Mouse (Mus musculus) right cerebral cortex, postnatal 10 days (tissue): ENCODE measurements around the gene Dusp13.

Experiments
- DNase-seq, 2 experiments: peaks; one replicate each; pipeline ENCODE4 v3.0.0; 2021; ENCODE audit warnings: low spot score in 2 of 2

Dusp13 gene

DNA sequence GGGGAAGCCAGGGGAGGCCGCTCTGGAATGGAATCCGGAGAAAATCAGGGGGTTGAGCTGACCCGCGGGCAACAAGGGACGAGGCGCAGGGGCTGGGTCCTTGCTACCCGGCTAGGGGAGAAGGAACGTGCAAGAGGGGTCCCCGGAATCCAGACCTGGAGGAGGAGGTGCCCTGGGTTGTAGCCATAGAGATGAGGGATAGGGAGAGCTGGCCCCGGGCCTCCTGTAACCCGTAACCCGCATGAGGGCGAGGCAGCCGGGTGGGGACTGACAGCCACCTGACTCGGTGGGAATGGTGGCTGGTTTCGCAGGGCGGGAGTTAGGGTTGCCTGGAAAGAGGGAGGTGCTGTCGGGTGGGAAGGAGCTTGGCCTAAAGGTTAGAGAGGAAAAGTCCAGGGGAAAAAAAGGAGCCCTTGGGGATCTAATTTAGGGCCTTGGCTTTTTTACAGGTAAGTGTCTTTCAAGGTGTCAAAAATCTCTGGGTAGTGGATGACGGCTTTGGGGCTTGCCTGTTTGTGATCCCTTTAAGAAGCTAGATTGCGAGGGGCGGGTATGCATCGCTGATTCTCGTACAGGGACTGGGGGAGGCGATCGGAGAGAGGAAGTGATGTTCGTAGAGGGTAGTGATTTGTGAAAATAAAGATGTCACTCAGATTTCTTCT, at the start of gene Dusp13:
Gene Dusp13 (minus strand): TSS at position 301 of the 662 bp plus-strand sequence.
- DNase-seq, result peak; percentile 80 to 85

DNA sequence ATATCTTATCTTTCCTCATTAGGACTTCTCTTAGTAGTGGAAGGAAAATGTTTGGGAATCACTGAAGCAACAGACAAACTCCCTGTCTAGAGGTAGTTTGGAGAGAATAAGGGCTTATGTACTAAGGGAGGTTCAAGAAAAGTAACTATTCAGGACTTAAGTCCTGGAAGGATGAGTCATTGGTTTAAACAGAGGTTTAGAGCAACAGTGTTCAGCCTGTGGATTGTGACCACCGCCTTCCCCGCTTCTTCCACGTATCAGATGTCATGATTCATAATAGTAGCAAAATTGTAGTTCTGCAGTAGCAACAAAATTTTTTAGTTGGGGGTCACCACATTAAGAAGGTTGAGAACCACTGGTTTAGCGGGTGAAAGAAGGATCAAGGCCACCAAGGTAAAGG, 49.7 kb upstream of the Dusp13 start:
- no peak for DNase-seq

GRCm38 (mm10) chr14:21792250-21792649, 41.3 kb upstream of the Dusp13 start:
- peak in 1 of 2 experiments; percentile 45 for DNase-seq

GRCm38 (mm10) chr14:21791722-21792121, 40.7 kb upstream of the Dusp13 start:
- DNase-seq, result no peak

DNA sequence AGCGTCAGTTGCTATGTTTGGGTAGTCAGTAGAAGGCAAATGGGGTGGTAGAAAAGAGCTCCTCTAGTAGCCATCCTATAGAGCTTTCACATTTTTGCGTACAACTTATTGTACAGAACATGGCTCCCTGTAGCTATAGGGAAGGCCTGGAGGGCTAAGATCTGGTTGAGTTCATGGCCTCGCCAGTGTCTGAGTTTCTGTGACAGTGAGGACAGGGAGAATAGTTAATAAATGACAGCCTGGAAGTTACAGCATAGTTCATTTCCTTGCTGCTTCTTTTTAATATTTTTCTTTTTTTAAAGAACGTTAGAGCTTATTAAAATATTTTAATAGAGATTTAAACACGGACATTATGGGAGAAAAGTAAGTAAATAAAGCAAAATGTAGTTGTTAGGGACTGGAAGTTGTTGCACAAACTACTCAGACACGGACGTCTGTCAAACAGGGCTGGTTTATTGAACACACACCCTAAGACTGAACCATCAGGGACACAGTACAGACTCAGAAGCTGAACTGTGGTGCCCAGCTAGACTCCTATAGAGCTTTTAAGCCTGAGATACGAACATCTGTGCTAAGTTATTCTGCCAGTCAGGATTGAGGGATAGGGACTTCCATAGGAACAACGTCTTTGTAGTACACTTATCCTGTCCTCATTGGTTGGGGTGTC, 39.7 kb upstream of the Dusp13 start:
- no peak for DNase-seq

DNA sequence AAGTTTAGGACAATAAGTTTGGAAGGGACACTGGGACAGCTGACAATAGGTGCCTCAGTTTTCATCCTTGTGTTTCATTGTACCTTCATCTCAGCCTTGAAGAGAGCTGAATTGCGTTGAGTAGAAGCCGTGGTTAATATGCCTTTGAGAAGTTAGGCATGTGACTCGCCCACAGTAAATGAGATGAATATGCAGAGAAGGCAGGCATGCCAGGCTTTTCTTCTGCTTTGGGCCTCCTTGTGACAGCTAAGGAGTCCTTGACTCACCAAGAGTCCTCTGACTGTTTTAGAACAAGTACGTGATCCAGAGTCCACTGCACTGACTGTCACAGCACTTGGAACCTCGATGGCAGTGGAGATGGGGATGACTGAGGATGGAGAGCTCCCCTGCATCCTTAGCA, 37.1 kb upstream of the Dusp13 start:
- peak in 1 of 2 experiments; percentile 55 for DNase-seq

DNA sequence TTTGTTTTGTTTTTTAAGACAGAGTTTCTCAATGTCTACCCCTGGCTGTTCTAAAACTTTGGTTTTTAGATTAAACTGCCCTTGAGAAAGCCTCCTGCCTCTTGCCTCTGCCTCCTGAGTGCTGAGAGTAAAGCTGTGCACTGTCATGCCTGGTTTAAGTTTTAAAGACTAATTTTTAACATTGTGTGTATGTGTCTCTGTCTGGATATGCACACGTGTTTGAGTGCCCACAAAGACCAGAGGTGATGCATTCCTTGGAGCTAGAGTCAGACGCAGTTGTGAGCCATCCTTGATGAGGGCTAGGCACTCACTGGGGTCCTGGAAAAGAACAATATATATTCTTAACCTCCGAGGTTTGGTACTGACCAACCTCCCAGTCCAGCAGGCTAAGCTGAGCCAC, 36.4 kb upstream of the Dusp13 start:
- no peak for DNase-seq

- no peak for DNase-seq
Measured at GRCm38 (mm10) chr14:21786500-21786899, 35.5 kb upstream of the Dusp13 start.

DNA sequence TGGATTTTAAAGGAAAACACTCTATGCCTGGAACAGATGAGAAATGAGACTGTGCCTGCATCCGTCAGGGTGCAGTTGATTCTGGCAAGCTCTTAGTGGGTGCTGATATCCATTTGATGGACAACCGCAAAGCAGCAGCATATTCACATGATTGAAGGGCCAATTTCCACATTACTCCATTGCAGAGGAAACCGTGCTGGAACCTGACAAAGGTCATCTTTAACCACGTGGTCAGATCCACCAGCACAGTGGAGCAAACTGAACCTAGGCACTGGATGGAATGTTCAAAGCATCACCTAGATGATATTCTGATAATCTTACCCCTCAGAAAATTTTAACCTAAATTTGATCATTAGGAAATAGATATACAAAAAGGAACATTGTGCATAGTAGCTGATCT, 25.2 kb upstream of the Dusp13 start:
- no peak for DNase-seq

- no peak for DNase-seq
Measured at GRCm38 (mm10) chr14:21773946-21774345, 23.0 kb upstream of the Dusp13 start.

- no peak for DNase-seq
Measured at GRCm38 (mm10) chr14:21772506-21773281, 21.7 kb upstream of the Dusp13 start.

GRCm38 (mm10) chr14:21766398-21766958, 15.5 kb upstream of the Dusp13 start:
- no peak for DNase-seq

DNA sequence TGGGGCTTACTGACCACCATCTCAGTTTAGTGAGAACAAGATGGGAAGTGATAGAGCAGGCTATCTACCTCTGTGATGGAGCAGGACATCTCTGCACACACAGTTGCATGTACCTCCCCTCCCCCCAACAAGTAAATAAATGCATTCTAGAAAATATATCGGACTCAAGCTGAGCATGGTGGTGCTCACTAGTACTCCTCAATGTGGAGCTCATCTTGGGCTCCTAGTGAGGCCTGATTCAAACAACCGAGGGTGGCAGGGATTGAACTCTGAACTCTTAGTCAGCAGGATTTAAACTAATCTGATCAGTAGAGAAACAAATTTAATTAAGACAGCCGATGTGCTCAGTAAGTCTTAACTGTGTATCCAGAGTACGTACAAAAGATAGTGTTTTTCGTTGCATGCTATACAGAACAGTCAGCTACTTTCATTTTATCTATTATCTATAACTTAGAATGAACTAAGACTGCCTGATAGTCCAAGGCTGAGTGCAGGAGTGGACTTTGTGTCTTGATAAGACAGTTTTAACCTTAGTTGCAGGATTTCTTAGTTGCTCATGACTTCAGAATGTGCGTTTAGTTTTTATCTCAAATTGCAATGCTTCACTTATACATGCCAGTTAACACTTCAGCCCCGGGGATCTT, 14.9 kb upstream of the Dusp13 start:
- DNase-seq, result no peak

- DNase-seq, result no peak
Measured at GRCm38 (mm10) chr14:21764646-21765045, 13.7 kb upstream of the Dusp13 start.

GRCm38 (mm10) chr14:21763736-21764135, 12.8 kb upstream of the Dusp13 start:
- DNase-seq, result no peak

GRCm38 (mm10) chr14:21761560-21761959, 10.6 kb upstream of the Dusp13 start:
- DNase-seq, result no peak

DNA sequence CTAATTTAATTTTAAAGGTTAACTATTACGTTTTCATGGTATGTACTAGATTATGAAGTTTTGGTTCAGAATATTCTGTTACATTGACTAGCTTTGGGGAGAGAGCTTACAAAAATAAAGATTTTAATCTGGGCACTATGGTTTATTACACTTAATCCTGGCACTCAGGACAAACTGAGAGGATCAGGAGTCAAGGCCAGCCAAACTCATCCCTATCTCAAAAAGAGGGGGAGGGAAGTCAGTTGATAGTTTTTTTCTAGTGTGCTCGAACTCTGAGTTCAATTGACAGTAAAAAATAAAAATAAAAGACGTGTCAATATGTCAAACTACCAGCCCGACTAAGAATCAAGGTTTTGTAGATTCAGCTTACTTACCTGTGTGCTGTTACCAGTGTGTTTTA, 2.4 kb upstream of the Dusp13 start:
- no peak for DNase-seq

DNA sequence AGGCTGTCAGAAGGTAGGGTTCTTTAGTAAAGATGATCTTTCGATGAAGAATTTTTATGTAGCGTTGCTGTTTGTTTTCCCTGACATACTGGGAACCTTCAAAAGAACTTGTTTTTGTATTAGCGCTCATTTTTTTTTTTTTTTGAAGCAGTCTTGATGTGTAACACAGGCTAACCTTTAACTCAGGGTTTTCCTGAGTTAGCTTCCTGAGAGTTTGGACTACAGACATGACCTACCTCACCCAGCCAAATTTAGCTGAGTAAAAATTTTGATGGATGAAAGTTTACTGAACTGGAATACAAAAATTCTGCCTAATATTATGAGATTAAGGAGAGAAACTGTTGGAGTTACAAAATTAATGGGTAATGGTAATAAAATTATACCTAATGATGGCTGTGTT, 1.4 kb upstream of the Dusp13 start:
- DNase-seq, result no peak

DNA sequence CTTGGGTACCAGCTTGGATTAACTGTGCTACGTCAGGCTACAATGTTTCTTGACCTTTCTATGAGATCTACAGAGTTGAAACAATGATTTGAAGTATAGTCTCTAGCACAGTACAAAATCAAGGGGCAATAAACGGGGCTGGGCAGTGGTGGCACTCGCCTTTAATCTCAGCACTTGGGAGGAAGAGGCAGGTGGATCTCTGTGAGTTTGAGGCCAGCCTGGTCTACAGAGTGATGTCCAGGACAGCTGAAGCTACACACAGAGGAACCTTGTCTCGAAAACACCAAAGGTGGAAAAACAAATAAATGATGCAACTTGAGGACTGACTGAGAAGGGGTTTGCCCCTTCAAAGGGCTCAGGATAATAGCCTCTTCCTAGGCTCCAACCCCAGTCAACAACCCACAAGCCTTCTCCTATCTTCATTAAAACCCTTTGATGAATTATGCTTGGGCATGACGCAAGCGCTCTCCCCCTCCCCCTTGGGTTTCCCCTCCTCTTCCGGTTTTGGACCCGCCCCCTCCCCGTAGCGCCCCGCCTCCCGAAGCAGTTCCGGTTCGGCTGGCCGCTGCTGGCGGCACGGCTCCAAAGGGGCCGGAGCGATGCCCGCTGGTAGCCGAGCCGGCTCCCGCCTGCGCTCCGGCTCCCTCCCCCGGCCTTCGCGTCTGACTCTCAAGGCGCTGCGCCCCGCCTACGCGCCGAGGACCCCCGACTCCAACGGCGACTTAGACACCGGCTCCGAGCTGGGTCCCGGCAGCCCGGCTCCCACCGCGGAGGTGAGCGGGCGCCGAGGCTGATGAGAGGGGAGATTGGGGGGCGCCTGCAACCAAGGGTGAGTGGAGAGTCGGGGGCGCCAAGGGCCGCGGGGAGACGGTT, 737 bp downstream of the Dusp13 start, which contains the start of gene Samd8:
Gene Samd8 (plus strand): TSS at position 524 of the 873 bp plus-strand sequence.
- peak; percentile 92 to 93 for DNase-seq

DNA sequence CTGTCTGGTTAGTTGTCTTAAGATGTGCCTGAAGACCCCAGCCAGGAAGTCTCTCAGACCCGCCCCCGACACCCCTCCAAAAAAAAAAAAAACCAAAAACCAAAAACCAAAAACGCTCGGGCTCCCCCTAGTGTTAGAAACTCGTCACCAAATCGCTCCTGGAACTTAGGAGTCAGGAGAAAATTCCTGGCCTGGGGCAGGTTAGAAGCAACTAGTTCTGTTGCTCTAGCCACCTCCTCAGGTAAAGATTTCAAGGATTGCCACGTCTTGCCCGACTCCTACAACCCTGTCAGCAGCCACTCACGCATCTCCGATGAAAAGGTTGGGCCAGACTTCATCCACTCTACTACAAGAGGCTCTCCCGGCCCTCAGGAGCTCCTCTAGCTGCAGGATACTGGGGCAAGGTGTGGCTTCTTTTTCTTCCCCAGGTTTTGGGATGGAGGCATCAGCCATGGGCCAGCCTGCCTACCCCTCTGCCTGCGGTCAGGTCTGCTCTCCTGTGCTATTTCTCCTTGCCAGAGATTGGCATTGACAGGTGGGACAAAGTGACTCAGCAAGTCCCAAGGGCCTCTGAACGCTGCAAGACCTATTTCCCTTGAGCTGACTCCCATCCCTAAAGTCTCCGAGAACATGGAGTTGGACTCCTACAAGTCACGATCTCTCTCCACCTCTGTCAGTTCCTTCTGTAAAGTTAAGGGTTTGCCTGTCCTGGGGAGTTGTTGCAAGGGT, 2.7 kb downstream of the Dusp13 start:
- peak in 1 of 2 experiments; percentile 67 for DNase-seq
